Mouse (Mus musculus) common myeloid progenitor, adult 5-6 weeks (primary cell): Measurements from ENCODE around the gene Macf1. TPM values are rescaled to one million over a fixed set of nuclear protein-coding genes. Genes with fewer than 3 reads are reported as not detected.
"Not testable (repeated sequence)": the region's sequence is repeated elsewhere in the genome, so short reads cannot be mapped to it uniquely, and the experiment has no call there.

Source experiments
- ATAC-seq: replicated peaks from 2 replicates; pipeline ENCODE4 v1.8.0; 2016; ENCODE audit warnings: low read depth, mild to moderate bottlenecking, moderate TSS enrichment, inconsistent platforms; ENCODE audit not compliant: poor library complexity, severe bottlenecking
- total RNA-seq: library from RNA; stranded (forward); fragments of 200-1000, 187-1606 nt; gene quantifications from 2 replicates; pipeline ENCODE4 v1.2.3, GENCODE M21; 2017

Gene Macf1
- total RNA-seq, 1 experiment from 2014 or later = 225 TPM

DNA sequence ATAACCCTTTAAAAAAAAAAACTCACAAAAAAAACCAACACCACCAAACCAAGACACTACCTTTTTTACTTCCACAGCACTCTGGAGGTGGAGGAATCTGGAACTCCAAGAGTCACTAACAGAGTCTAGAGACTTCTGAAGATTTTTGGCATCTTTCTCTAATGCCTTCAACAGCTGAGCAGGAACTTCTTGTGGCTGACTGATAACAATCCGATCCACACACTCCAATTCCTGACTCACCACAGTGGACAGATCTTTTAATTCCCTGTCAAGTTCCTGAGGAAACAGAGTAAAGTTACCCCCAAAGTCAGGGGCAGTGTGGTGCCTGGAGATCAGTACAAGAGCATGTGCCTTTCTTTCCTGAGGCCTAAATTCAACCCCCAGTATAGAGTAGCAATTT is 218.4 kb downstream of the Macf1 start:
- no peak for ATAC-seq

GRCm38 (mm10) chr4:123460595-123461272 is 223.4 kb downstream of the Macf1 start:
- peak; percentile 54 for ATAC-seq

DNA sequence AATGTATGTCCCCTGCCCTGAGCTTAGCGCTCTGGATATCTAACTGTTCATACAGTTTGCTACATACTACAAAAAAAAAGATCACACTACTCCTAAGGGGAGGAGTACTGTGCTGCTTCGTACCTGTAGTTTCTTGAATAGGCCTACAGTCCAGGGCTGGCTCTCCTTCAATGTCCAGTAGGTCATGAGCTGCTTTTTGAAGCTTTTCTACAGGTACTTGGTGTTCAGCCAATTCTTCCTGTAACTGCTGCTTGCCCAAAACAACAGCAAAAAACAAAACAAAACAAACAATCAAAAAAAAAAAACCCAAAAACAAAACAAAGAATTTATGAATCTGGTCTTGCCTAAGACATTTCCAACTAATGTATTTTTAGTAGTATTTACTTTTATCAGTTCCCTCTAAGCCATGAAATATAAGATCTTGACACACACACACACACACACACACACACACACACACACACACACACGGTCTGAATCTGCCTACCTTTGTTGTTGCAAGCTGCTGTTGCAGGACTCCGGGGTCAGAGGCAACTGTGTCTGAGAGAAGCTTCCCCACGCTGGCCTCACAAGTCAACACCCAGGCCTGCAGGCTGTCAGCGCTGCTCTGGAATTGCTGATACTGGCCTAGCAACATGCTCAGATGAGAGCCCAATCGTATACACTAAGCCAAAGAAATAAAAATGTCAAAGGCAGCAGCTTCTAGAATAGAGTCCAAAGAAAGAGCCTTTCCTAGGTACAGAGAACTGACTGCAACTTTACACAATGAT is 229.1 kb downstream of the Macf1 start:
- ATAC-seq = no peak

DNA sequence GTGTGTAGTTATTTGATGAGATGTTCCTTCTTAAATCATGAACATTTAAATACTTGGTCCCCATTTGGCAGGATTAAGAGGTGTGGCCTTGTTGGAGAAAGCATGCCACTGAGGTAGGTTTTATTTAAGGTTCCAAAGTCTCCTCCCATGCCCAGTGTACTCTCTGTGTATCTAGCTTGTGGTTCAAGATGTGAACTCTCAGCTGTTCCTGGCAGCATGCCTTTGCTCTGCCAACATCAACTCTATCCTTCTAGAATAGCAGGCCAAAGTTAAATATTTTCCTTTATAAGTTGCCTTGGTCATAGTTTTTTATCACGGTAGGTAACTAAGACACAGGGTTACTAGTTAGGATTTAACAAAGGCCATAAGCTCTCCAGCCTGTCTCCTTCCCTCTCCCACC is 230.4 kb downstream of the Macf1 start:
- ATAC-seq = no peak

DNA sequence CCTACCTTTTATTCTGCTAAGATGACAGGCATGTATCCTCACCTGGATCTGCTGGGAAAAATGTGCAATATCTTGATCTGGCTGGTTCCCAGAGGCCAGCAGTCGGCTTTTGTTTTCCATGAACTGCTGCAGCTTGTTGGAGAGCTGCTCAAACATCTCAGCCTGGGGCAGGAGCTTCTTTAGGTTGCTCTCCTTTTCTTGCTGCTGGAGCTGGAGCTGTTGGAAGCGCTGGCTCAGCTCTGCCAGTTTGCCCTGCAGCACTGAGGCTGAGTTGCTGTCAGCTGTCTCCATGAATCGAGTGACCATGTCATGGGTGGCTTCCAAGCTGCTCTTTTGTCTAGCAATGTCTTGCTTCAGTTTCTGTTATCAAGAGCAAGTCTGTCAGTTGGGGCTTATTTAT is 232.2 kb downstream of the Macf1 start:
- ATAC-seq = no peak

DNA sequence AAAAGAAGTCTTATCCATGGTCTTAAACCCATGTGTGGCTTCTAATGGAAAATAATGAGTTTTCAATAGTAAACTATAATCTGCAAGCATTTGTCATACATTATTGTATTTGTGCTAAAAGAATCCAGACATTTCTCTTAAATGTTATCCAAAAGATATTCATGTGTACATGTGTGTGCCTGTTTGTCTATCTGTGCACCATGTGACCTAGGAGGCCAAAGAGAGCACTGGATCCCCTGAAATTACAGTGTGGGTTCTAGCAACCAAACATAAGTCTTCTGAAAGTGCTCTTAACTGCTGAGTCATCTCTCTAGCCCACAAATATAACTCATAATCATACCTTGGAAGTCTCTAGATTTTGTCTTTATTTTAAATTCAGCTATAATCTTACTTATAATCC is 234.9 kb downstream of the Macf1 start:
- ATAC-seq = no peak

- no peak for ATAC-seq
Observed at GRCm38 (mm10) chr4:123448015-123448414, 236.1 kb downstream of the Macf1 start.

GRCm38 (mm10) chr4:123447251-123447650 is 236.9 kb downstream of the Macf1 start:
- no peak for ATAC-seq

DNA sequence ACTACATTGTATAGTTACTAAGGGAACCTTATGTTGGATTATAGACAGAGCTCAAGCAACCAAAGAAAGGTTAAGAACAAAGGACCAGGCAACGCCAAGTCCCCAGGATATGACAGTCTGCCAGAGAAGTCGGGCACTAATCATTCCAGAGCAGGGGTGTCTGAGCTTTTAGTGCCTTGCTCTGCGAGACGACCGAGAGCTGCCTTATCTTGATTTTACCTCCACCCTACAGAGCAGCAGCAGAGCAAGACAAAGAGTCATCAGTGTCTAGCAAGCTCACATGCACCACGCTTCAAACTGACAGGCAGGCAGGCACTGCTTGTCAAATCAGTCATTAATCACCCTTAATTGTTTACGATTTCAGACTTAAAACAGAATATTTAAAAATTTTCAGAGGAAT is 237.4 kb downstream of the Macf1 start:
- ATAC-seq = peak; percentile 60; the same call in 1 of the 2 replicates

- ATAC-seq = not testable (repeated sequence)
Observed at GRCm38 (mm10) chr4:123446221-123446620, 237.9 kb downstream of the Macf1 start.

- ATAC-seq = no peak
Observed at GRCm38 (mm10) chr4:123438414-123438813, 245.7 kb downstream of the Macf1 start.

GRCm38 (mm10) chr4:123433171-123433570 is 251.0 kb downstream of the Macf1 start:
- no peak for ATAC-seq

DNA sequence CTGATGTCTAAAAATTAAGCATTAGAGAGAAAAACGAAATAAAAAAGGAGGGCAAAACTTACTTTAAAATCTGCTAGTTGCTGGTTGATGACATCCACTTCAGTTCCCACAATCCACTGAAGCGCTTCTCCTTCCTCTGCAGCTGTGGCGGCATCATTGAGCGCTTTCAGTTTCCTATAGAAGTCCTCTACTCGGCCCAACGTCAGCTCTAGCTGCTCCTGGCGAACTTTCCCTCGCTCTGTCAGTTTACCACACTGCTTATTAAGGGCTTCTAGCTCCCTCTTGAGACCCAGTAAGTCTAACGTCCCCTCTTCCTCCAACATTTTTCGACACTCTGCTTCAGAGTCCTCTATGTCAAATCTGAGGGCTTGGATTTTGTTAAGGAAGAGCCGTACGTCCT is 252.2 kb downstream of the Macf1 start:
- ATAC-seq = no peak

- 0 out of 2 replicates have a peak, but pooled peaks have one; percentile 41 for ATAC-seq
Observed at GRCm38 (mm10) chr4:123427900-123428684, 256.1 kb downstream of the Macf1 start.

DNA sequence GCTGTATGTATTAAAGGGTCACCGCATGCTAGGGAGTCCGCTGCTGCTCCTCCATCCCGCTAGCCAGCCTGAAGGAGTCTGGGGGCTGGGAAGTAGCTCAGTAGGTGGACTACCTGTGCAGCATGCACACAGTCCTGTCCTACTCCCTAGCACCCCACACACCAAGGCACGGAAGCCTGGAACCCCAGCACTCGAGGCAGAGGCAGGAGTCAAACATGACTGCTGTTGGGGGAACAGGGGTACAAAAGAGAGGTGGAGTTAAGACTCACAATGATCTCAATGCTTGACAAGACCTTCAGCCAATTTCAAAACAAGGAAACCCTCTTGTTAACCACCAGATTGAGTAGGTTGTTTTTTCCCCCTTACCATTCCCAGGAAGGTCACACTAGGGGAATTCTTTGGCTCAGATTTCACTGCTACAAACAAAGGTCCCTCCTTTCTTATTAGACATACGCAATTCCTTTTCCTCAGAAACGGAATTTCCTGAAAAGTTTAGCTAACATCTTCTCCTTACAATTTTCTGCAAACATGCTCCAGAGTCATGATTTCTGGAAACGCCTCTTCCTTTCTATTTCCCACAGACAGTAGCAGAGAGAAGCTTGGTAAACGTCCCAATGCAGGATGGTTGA is 256.8 kb downstream of the Macf1 start:
- no peak for ATAC-seq

DNA sequence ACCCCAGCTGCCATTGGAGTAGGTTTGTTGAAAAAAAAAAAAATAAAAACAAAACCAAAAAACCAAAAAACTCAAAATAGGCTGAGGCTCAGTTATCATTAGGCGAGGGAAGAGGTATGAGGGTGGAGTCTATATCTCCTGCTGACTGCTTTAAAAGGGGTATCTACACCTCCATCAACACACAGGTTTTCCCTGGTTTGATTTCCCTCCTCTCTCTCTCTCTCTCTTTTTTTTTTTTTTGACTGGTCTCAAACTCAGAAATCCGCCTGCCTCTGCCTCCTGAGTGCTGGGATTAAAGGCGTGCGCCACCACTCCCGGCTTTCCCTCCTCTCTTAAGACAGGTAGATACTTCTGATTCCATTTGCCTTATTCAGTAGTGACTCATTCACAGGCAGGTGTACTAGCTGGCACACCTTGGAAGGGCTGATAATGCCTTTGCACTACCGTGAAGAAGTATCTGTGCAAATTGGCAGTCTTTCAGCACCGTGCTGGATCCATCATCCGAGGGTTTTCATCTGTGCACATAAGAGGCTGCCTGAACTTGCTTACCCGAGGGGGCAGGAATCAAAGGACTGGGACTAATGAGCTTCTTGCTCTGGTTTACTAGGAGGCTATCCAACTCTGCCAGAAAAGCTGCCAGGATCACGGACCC is 257.6 kb downstream of the Macf1 start:
- no peak for ATAC-seq

DNA sequence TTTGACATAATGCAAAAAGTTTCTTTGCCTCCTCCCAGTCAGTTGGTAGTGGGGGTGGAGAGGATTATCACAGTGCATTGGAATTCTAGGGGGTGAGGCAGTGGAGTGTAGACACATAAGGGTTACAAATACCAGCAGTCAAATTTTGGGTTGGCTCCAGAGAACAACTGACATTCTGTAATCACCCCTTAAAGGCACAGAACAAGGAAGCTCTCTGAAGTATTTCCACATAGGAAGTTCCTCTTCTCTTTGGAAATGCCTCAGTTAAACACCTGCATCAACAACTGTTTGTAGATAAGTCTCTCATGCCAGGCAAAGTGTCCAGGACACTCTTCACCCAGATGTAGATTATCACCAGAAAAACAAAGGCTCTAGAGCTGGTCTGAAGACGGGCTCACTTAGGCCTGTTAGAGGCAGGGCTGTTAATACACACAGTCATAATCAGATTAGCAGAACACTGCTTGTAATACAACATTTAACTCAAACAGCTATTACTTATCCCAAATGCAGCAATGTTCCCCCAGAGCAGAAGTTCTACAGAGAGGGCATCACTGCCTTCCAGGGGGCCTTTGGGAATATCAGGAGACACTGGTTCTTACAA is 258.4 kb downstream of the Macf1 start:
- peak; percentile 60 for ATAC-seq

DNA sequence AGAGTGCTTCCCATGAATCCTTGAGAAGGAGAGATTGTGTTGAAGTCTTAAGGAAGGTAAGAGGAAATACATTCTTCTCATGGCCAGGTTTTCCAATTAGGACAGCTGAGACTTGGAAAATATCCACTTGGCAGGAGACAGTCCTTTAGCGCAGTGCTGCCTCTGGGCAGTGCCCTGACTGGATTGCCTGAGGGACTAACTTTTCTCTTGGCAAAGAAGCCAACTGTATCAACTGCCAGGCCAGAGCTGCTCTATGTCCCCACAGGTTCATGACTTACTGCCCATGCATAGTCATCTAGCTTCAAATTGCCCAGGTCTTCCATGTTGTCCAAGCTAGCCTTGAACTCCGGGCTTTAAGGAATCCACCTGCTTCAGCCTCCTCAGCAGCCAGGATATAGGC is 260.1 kb downstream of the Macf1 start:
- ATAC-seq = no peak

DNA sequence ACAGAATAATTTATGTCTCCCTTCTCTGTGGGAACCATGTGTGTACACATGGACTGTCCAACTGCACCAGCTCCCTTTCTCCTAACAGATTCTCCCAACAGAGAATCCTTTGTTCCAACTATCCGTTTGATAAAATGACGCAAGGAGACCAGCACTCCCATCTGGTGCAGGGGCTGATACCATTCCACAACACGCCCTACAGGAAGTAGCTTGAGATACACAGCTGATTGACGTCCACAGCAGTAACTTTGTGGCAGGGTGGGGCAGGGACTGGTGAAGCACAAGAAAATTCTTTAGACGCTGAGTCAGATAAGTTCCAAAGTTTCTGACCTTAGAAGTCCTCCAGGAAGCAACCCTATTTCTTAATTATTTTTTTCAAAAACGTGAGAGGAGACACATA is 261.3 kb downstream of the Macf1 start:
- ATAC-seq = peak; percentile 82

DNA sequence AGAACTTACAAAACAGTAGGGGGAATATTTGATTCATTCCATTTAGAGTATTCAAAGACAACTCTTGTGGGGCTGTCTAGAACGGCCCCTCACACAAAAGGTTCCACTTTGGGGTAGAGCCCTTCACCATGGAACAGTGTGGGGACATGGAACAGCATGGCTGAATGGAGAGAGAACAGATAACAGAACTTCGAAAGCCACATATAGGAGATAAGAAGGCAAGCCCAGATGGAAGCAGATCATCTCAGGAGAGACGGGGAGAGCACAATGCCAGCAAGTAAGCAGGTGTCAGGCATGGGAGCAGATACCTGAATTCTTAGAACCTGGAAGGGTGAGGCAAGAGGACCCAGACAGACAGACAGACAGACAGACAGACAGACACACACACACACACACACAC is 266.1 kb downstream of the Macf1 start:
- ATAC-seq = no peak
